Mouse (Mus musculus): ENCODE measurements around the gene Acoxl. TPM values are rescaled to one million over a fixed set of nuclear protein-coding genes. Genes with fewer than 3 reads are reported as not detected.

Gene Acoxl
- polyA plus RNA-seq, 1 experiment from 2014 or later: 0.11 TPM

- no peak overlapping the region for H3K27ac ChIP-seq (ENCODE audit: low read depth, low read length)
- no peaks in the 10 kb centered on the region for H3K9me3 ChIP-seq (replicated peaks; ENCODE audit: control insufficient read depth, low read length)
- ATAC-seq (replicated peaks; ENCODE audit: insufficient number of reproducible peaks, low FRiP score, low TSS enrichment): no peak
- no peaks in the 10 kb centered on the region for H3K36me3 ChIP-seq (ENCODE audit: control insufficient read depth, insufficient read depth, low read length)
- no peak overlapping the region for H3K4me3 ChIP-seq (ENCODE audit: low read depth, low read length)
- H3K27me3 ChIP-seq (ENCODE audit: control insufficient read depth, insufficient read depth, low read length): no peaks in the 10 kb centered on the region
- H3K9ac ChIP-seq (ENCODE audit: low read depth, low read length): no peak overlapping the region
- no peak overlapping the region for H3K4me2 ChIP-seq
- no peaks in the 10 kb centered on the region for H3K4me1 ChIP-seq (ENCODE audit: control insufficient read depth, insufficient read depth, low read length)
- WGBS (ENCODE audit: insufficient replicate concordance): 20% methylated on average over 7 of the region's 7 CpGs
Observed at GRCm38 (mm10) chr2:127908881-127909280, 70.2 kb downstream of the Acoxl start.

- no peak overlapping the region for H3K27ac ChIP-seq (ENCODE audit: low read depth, low read length)
- no peaks in the 10 kb centered on the region for H3K4me1 ChIP-seq (ENCODE audit: control insufficient read depth, insufficient read depth, low read length)
- ATAC-seq (replicated peaks; ENCODE audit: insufficient number of reproducible peaks, low FRiP score, low TSS enrichment): no peak
- no peaks in the 10 kb centered on the region for H3K9me3 ChIP-seq (replicated peaks; ENCODE audit: control insufficient read depth, low read length)
- WGBS (ENCODE audit: insufficient replicate concordance): 79% methylated on average over 4 of the region's 4 CpGs
- no peaks in the 10 kb centered on the region for H3K36me3 ChIP-seq (ENCODE audit: control insufficient read depth, insufficient read depth, low read length)
- no peak overlapping the region for H3K4me3 ChIP-seq (ENCODE audit: low read depth, low read length)
- H3K9ac ChIP-seq (ENCODE audit: low read depth, low read length): no peak overlapping the region
- no peak overlapping the region for H3K4me2 ChIP-seq
- H3K27me3 ChIP-seq (ENCODE audit: control insufficient read depth, insufficient read depth, low read length): no peaks in the 10 kb centered on the region
Observed at GRCm38 (mm10) chr2:127909790-127910189, 71.1 kb downstream of the Acoxl start.

GRCm38 (mm10) chr2:127911579-127911978 is 72.9 kb downstream of the Acoxl start:
- no peak overlapping the region for H3K27ac ChIP-seq (ENCODE audit: low read depth, low read length)
- H3K4me1 ChIP-seq (ENCODE audit: control insufficient read depth, insufficient read depth, low read length): no peaks in the 10 kb centered on the region
- ATAC-seq (replicated peaks; ENCODE audit: insufficient number of reproducible peaks, low FRiP score, low TSS enrichment): no peak
- WGBS (ENCODE audit: insufficient replicate concordance): 88% methylated on average over 3 of the region's 3 CpGs
- H3K4me3 ChIP-seq (ENCODE audit: low read depth, low read length): no peak overlapping the region
- H3K9ac ChIP-seq (ENCODE audit: low read depth, low read length): no peak overlapping the region
- H3K4me2 ChIP-seq: no peak overlapping the region
- H3K27me3 ChIP-seq (ENCODE audit: control insufficient read depth, insufficient read depth, low read length): no peaks in the 10 kb centered on the region
- H3K9me3 ChIP-seq (replicated peaks; ENCODE audit: control insufficient read depth, low read length): no peaks in the 10 kb centered on the region
- H3K36me3 ChIP-seq (ENCODE audit: control insufficient read depth, insufficient read depth, low read length): no peaks in the 10 kb centered on the region

GRCm38 (mm10) chr2:127914047-127914446 is 75.4 kb downstream of the Acoxl start:
- H3K9me3 ChIP-seq (replicated peaks; ENCODE audit: control insufficient read depth, low read length): no peaks in the 10 kb centered on the region
- H3K4me2 ChIP-seq: no peak overlapping the region
- no peaks in the 10 kb centered on the region for H3K36me3 ChIP-seq (ENCODE audit: control insufficient read depth, insufficient read depth, low read length)
- H3K4me3 ChIP-seq (ENCODE audit: low read depth, low read length): no peak overlapping the region
- no peak overlapping the region for H3K27ac ChIP-seq (ENCODE audit: low read depth, low read length)
- no peaks in the 10 kb centered on the region for H3K27me3 ChIP-seq (ENCODE audit: control insufficient read depth, insufficient read depth, low read length)
- H3K9ac ChIP-seq (ENCODE audit: low read depth, low read length): no peak overlapping the region
- H3K4me1 ChIP-seq (ENCODE audit: control insufficient read depth, insufficient read depth, low read length): no peaks in the 10 kb centered on the region
- WGBS (ENCODE audit: insufficient replicate concordance): 42% methylated on average over 5 of the region's 5 CpGs
- ATAC-seq (replicated peaks; ENCODE audit: insufficient number of reproducible peaks, low FRiP score, low TSS enrichment): no peak

GRCm38 (mm10) chr2:127916804-127917410 is 78.2 kb downstream of the Acoxl start:
- no peak overlapping the region for H3K4me2 ChIP-seq
- H3K27ac ChIP-seq (ENCODE audit: low read depth, low read length): no peak overlapping the region
- no peaks in the 10 kb centered on the region for H3K27me3 ChIP-seq (ENCODE audit: control insufficient read depth, insufficient read depth, low read length)
- H3K36me3 ChIP-seq (ENCODE audit: control insufficient read depth, insufficient read depth, low read length): no peaks in the 10 kb centered on the region
- no peak overlapping the region for H3K9ac ChIP-seq (ENCODE audit: low read depth, low read length)
- WGBS (ENCODE audit: insufficient replicate concordance): 57% methylated on average over 7 of the region's 7 CpGs
- ATAC-seq (replicated peaks; ENCODE audit: insufficient number of reproducible peaks, low FRiP score, low TSS enrichment): no peak
- H3K9me3 ChIP-seq (replicated peaks; ENCODE audit: control insufficient read depth, low read length): no peaks in the 10 kb centered on the region
- no peaks in the 10 kb centered on the region; the same call in 1 of the 2 replicates for H3K4me1 ChIP-seq (ENCODE audit: control insufficient read depth, insufficient read depth, low read length)
- no peak overlapping the region for H3K4me3 ChIP-seq (ENCODE audit: low read depth, low read length)

GRCm38 (mm10) chr2:127919740-127920139 is 81.1 kb downstream of the Acoxl start:
- 65% methylated on average over 1 of the region's 1 CpGs for WGBS (ENCODE audit: insufficient replicate concordance)
- Histone ChIP-seq H3K36me3 (ENCODE audit: control insufficient read depth, insufficient read depth, low read length) (no peaks in the 10 kb centered on the region), H3K4me3 (ENCODE audit: low read depth, low read length) (no peak overlapping the region), H3K4me1 (ENCODE audit: control insufficient read depth, insufficient read depth, low read length) (peaks cover 7% of the 10 kb centered on the region), H3K4me2 (no peak overlapping the region), H3K9ac (ENCODE audit: low read depth, low read length) (no peak overlapping the region), H3K27me3 (ENCODE audit: control insufficient read depth, insufficient read depth, low read length) (no peaks in the 10 kb centered on the region), H3K27ac (ENCODE audit: low read depth, low read length) (no peak overlapping the region), H3K9me3 (replicated peaks; ENCODE audit: control insufficient read depth, low read length) (no peaks in the 10 kb centered on the region)
- no peak for ATAC-seq (replicated peaks; ENCODE audit: insufficient number of reproducible peaks, low FRiP score, low TSS enrichment)

GRCm38 (mm10) chr2:127922036-127922901 is 83.6 kb downstream of the Acoxl start:
- no peak for ATAC-seq (replicated peaks; ENCODE audit: insufficient number of reproducible peaks, low FRiP score, low TSS enrichment)
- Histone ChIP-seq H3K36me3 (ENCODE audit: control insufficient read depth, insufficient read depth, low read length) (no peaks in the 10 kb centered on the region), H3K4me1 (ENCODE audit: control insufficient read depth, insufficient read depth, low read length) (peaks cover 7% of the 10 kb centered on the region), H3K27ac (ENCODE audit: low read depth, low read length) (no peak overlapping the region), H3K4me2 (no peak overlapping the region), H3K27me3 (ENCODE audit: control insufficient read depth, insufficient read depth, low read length) (peaks cover 3% of the 10 kb centered on the region; the same call in 1 of the 2 replicates), H3K9me3 (replicated peaks; ENCODE audit: control insufficient read depth, low read length) (no peaks in the 10 kb centered on the region), H3K4me3 (ENCODE audit: low read depth, low read length) (no peak overlapping the region), H3K9ac (ENCODE audit: low read depth, low read length) (no peak overlapping the region)
- WGBS (ENCODE audit: insufficient replicate concordance): 52% methylated on average over 22 of the region's 22 CpGs

GRCm38 (mm10) chr2:127923077-127923680 is 84.5 kb downstream of the Acoxl start:
- no peak overlapping the region for H3K4me3 ChIP-seq (ENCODE audit: low read depth, low read length)
- H3K9ac ChIP-seq (ENCODE audit: low read depth, low read length): no peak overlapping the region
- H3K27ac ChIP-seq (ENCODE audit: low read depth, low read length): no peak overlapping the region
- H3K4me2 ChIP-seq: no peak overlapping the region
- peaks cover 3% of the 10 kb centered on the region; the same call in 1 of the 2 replicates for H3K27me3 ChIP-seq (ENCODE audit: control insufficient read depth, insufficient read depth, low read length)
- no peaks in the 10 kb centered on the region for H3K9me3 ChIP-seq (replicated peaks; ENCODE audit: control insufficient read depth, low read length)
- no peaks in the 10 kb centered on the region for H3K36me3 ChIP-seq (ENCODE audit: control insufficient read depth, insufficient read depth, low read length)
- peaks cover 7% of the 10 kb centered on the region for H3K4me1 ChIP-seq (ENCODE audit: control insufficient read depth, insufficient read depth, low read length)
- ATAC-seq (replicated peaks; ENCODE audit: insufficient number of reproducible peaks, low FRiP score, low TSS enrichment): no peak
- WGBS (ENCODE audit: insufficient replicate concordance): 54% methylated on average over 5 of the region's 5 CpGs

All from heart, embryonic 11.5 days (tissue).